Mouse (Mus musculus) MEL (cell line): ENCODE measurements at regions not wholly inside any gene's neighbourhood (a gene's known extent, or its start where the extent isn't known, plus 50 kb on each side); places are given as distances from the start of the nearest gene placed in this dataset.

Experiments used
- CTCF ChIP-seq, 3 experiments: IDR thresholded peaks in 2 of 3; conservative IDR thresholded peaks in 1 of 3; 2 replicates each; pipeline ENCODE4 v1.5.1; 2011 to 2012; ENCODE audit warnings: low read length in 3 of 3, low read depth in 2 of 3, mild to moderate bottlenecking in 2 of 3, improper control_type of control experiment in 1 of 3, inconsistent platforms in 1 of 3, mixed read lengths in 1 of 3, moderate library complexity in 1 of 3; ENCODE audit not compliant: control insufficient read depth in 1 of 3, insufficient read depth in 1 of 3, poor library complexity in 1 of 3, severe bottlenecking in 1 of 3
- GATA1 ChIP-seq: IDR thresholded peaks from 2 replicates; pipeline ENCODE4 v1.6.1; 2011; ENCODE audit warnings: low read depth, low read length, improper control_type of control experiment
- POLR2A ChIP-seq, 2 experiments: IDR thresholded peaks; 2 replicates each; pipeline ENCODE4 v1.6.1; 2011 to 2012; ENCODE audit warnings: low read length in 2 of 2, mild to moderate bottlenecking in 2 of 2, control low read depth in 1 of 2, improper control_type of control experiment in 1 of 2, low read depth in 1 of 2, moderate library complexity in 1 of 2; ENCODE audit not compliant: control insufficient read depth in 1 of 2, insufficient read depth in 1 of 2, poor library complexity in 1 of 2
- ZC3H11A ChIP-seq: IDR thresholded peaks from 2 replicates; pipeline ENCODE4 v1.6.1; 2012; ENCODE audit warnings: low read depth, mild to moderate bottlenecking, inconsistent platforms, low read length, improper control_type of control experiment
- ZNF384 ChIP-seq: IDR thresholded peaks from 2 replicates; pipeline ENCODE4 v1.6.1; 2012; ENCODE audit warnings: low read depth, mild to moderate bottlenecking, inconsistent platforms, low read length, improper control_type of control experiment

- TF ChIP-seq GATA1: no peak
- no peak for TF ChIP-seq ZNF384
- no peak for TF ChIP-seq CTCF (IDR thresholded peaks at IDR 0.05 in 2 of 3, conservative IDR thresholded peaks at IDR 0.05 in 1 of 3; ENCODE audit: control insufficient read depth in 1 of 3, insufficient read depth in 1 of 3, low read depth in 2 of 3, low read length in 3 of 3, poor library complexity in 1 of 3, severe bottlenecking in 1 of 3)
- no peak for TF ChIP-seq ZC3H11A
- TF ChIP-seq POLR2A (IDR thresholded peaks at IDR 0.05; ENCODE audit: control insufficient read depth in 1 of 2, insufficient read depth in 1 of 2, low read depth in 1 of 2, low read length in 2 of 2, poor library complexity in 1 of 2): no peak
Observed at GRCm38 (mm10) chr1:51590606-51591400, 112.6 kb upstream of the Nabp1 start.
